Comparison of ENCODE assay signal across 10 mouse cellular contexts in the genomic region with DNA sequence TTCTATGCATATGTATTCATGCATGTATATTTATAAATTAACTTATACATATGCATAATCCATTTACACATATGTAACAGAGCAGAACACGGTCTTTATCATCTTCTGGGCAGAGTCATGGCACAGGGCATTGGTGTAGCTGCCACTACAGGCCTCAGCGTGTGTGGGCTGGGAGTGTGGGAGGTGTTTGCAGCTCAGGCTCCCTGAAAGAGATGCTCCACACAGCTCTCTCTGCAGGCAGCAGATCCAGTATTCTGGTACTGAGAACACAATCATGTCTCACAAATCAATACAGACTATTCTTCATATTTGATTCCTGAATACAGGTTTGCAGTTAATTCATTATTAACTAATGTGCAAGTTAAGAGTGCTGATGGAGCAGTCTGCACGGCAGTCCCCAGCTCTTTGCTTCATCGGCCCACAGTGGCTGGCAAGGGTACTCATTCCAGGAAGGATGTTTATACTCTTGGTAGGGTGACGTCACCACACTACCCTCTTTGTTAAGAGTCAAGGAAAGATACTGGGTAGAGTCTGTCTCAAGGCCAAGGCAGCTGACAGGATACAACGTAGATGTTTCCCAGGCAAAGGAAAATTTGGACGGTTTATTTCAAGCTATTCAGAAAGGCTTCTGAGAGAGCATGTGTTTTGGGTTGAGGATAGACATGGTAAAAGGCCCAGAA.
DNase-seq lines count a peak whose midpoint lies in the region; ATAC-seq and TF ChIP-seq lines count a peak whose summit lies in the region.
"Had no signal": no experiment of that assay in that cellular context is flagged by ENCODE, and none has a peak within 500 bp of the region (broad histone marks: within the 10 kb centered on the region; RNA-seq: fewer than 3 reads in every experiment).

No protein-coding gene starts in this region.

- no peak for ATAC-seq in hindbrain, embryonic 15.5 days (ENCODE audit: low FRiP score, low read depth)
- no peak for ATAC-seq in hindbrain, embryonic 11.5 days (ENCODE audit: low FRiP score)
- no peak for ATAC-seq in embryonic facial prominence, embryonic 13.5 days (ENCODE audit: insufficient number of reproducible peaks, insufficient read depth, low FRiP score, low TSS enrichment, low read depth)
- no peak for ATAC-seq in kidney, embryonic 15.5 days (replicated peaks; ENCODE audit: low FRiP score)
- ATAC-seq in monocyte, adult 5-6 weeks (replicated peaks; ENCODE audit: insufficient number of reproducible peaks, low FRiP score, low TSS enrichment, poor library complexity, severe bottlenecking): no peak

- H3K27ac ChIP-seq in hindbrain, embryonic 15.5 days (replicated peaks): peak overlapping the region; percentile 47; the same call in 1 of the 2 replicates
- no peak overlapping the region for H3K27ac ChIP-seq in hindbrain, embryonic 11.5 days (ENCODE audit: low read depth, low read length)
- H3K27ac ChIP-seq in embryonic facial prominence, embryonic 13.5 days: peak overlapping the region; percentile 58
- 0 out of 2 replicates have a peak overlapping the region, but pooled peaks have one; percentile 6 for H3K27ac ChIP-seq in kidney, embryonic 15.5 days
- no peak overlapping the region for H3K27ac ChIP-seq in thymus, adult 2 months (ENCODE audit: control insufficient read depth, insufficient read depth, low read length)
- H3K27ac ChIP-seq: embryonic facial prominence, embryonic 12.5 days had no signal

- H3K4me3 ChIP-seq in hindbrain, embryonic 15.5 days: no peak overlapping the region
- H3K4me3 ChIP-seq in hindbrain, embryonic 11.5 days (ENCODE audit: low read depth, low read length): no peak overlapping the region
- no peak overlapping the region for H3K4me3 ChIP-seq in embryonic facial prominence, embryonic 13.5 days
- no peak overlapping the region for H3K4me3 ChIP-seq in kidney, embryonic 15.5 days (replicated peaks)
- H3K4me3 ChIP-seq in thymus, adult 2 months (ENCODE audit: control insufficient read depth, insufficient read depth, low read length): no peak overlapping the region
- H3K4me3 ChIP-seq: embryonic facial prominence, embryonic 12.5 days had no signal

- WGBS in hindbrain, embryonic 15.5 days: 60% methylated on average over 7 of the region's 7 CpGs
- WGBS in hindbrain, embryonic 11.5 days: 83% methylated on average over 7 of the region's 7 CpGs
- 56% methylated on average over 7 of the region's 7 CpGs for WGBS in embryonic facial prominence, embryonic 13.5 days
- WGBS in kidney, embryonic 15.5 days: 66% methylated on average over 7 of the region's 7 CpGs
- WGBS in thymus, adult 2 months: 89% methylated on average over 7 of the region's 7 CpGs

- no peak overlapping the region for H3K4me2 ChIP-seq in hindbrain, embryonic 15.5 days
- no peak overlapping the region for H3K4me2 ChIP-seq in hindbrain, embryonic 11.5 days (replicated peaks; ENCODE audit: low read depth, low read length)
- H3K4me2 ChIP-seq in embryonic facial prominence, embryonic 13.5 days: no peak overlapping the region
- H3K4me2 ChIP-seq in kidney, embryonic 15.5 days: no peak overlapping the region
- H3K4me2 ChIP-seq: embryonic facial prominence, embryonic 12.5 days; liver, embryonic 11.5 days had no signal

- peaks cover 29% of the 10 kb centered on the region for H3K4me1 ChIP-seq in hindbrain, embryonic 15.5 days (replicated peaks)
- 0 out of 2 replicates have a peak, but pooled peaks cover 2% of the 10 kb centered on the region for H3K4me1 ChIP-seq in hindbrain, embryonic 11.5 days (replicated peaks; ENCODE audit: control insufficient read depth, insufficient read depth, low read length)
- peaks cover 54% of the 10 kb centered on the region for H3K4me1 ChIP-seq in embryonic facial prominence, embryonic 13.5 days
- H3K4me1 ChIP-seq in kidney, embryonic 15.5 days: peaks cover 28% of the 10 kb centered on the region
- no peaks in the 10 kb centered on the region; the same call in 1 of the 2 replicates for H3K4me1 ChIP-seq in thymus, adult 2 months (replicated peaks; ENCODE audit: control insufficient read depth, insufficient read depth, low read length)

- no peaks in the 10 kb centered on the region for H3K27me3 ChIP-seq in hindbrain, embryonic 15.5 days
- H3K27me3 ChIP-seq in hindbrain, embryonic 11.5 days (ENCODE audit: control insufficient read depth, insufficient read depth, low read length): no peaks in the 10 kb centered on the region
- H3K27me3 ChIP-seq in embryonic facial prominence, embryonic 13.5 days: no peaks in the 10 kb centered on the region
- no peaks in the 10 kb centered on the region for H3K27me3 ChIP-seq in kidney, embryonic 15.5 days
- H3K27me3 ChIP-seq in thymus, adult 2 months (ENCODE audit: control insufficient read depth, insufficient read depth, low read length): no peaks in the 10 kb centered on the region
- H3K27me3 ChIP-seq: embryonic facial prominence, embryonic 12.5 days had no signal

- no peak for TF ChIP-seq CTCF in thymus, adult 2 months (IDR thresholded peaks at IDR 0.05; ENCODE audit: borderline replicate concordance, control insufficient read depth, extremely low read depth, insufficient read depth, low read length, poor library complexity)

- H3K9ac ChIP-seq in hindbrain, embryonic 15.5 days: no peak overlapping the region
- no peak overlapping the region for H3K9ac ChIP-seq in hindbrain, embryonic 11.5 days (ENCODE audit: low read depth, low read length)
- no peak overlapping the region for H3K9ac ChIP-seq in embryonic facial prominence, embryonic 13.5 days
- no peak overlapping the region for H3K9ac ChIP-seq in kidney, embryonic 15.5 days
- H3K9ac ChIP-seq: embryonic facial prominence, embryonic 12.5 days had no signal

- no peaks in the 10 kb centered on the region for H3K36me3 ChIP-seq in hindbrain, embryonic 15.5 days
- H3K36me3 ChIP-seq in hindbrain, embryonic 11.5 days (ENCODE audit: control insufficient read depth, insufficient read depth, low read length): no peaks in the 10 kb centered on the region
- no peaks in the 10 kb centered on the region for H3K36me3 ChIP-seq in embryonic facial prominence, embryonic 13.5 days
- no peaks in the 10 kb centered on the region for H3K36me3 ChIP-seq in kidney, embryonic 15.5 days
- no peaks in the 10 kb centered on the region for H3K36me3 ChIP-seq in thymus, adult 2 months (ENCODE audit: control insufficient read depth, insufficient read depth, low read length)
- H3K36me3 ChIP-seq: embryonic facial prominence, embryonic 12.5 days had no signal

- no peaks in the 10 kb centered on the region for H3K9me3 ChIP-seq in hindbrain, embryonic 15.5 days
- no peaks in the 10 kb centered on the region for H3K9me3 ChIP-seq in hindbrain, embryonic 11.5 days (ENCODE audit: control insufficient read depth, low read length)
- H3K9me3 ChIP-seq in embryonic facial prominence, embryonic 13.5 days: no peaks in the 10 kb centered on the region
- H3K9me3 ChIP-seq in kidney, embryonic 15.5 days (replicated peaks): no peaks in the 10 kb centered on the region
- H3K9me3 ChIP-seq: embryonic facial prominence, embryonic 12.5 days had no signal

- DNase-seq in hindbrain, embryonic 11.5 days (ENCODE audit: low spot score): no peak
- peak; percentile 77 for DNase-seq in lung, postnatal 25 days (ENCODE audit: low spot score)
- no peak for DNase-seq in thymus, adult 2 months
- no peak for DNase-seq in cerebellum, postnatal 4 days (ENCODE audit: low spot score in 2 of 2)

- TF ChIP-seq POLR2A in thymus, adult 2 months (IDR thresholded peaks at IDR 0.05; ENCODE audit: control insufficient read depth, extremely low read depth, insufficient read depth, low read length, poor library complexity): no peak

Comparison
In these comparisons a context has a peak if more than half of its experiments do, and no peak if none do; other contexts are left out.
1. H3K27ac ChIP-seq: peak in hindbrain, embryonic 15.5 days (single experiment), embryonic facial prominence, embryonic 13.5 days (single experiment) and kidney, embryonic 15.5 days (single experiment); none in hindbrain, embryonic 11.5 days (single experiment) and thymus, adult 2 months (single experiment).